Mouse (Mus musculus) heart, embryonic 15.5 days (tissue): ENCODE measurements around the gene Prox2. TPM values are rescaled to one million over a fixed set of nuclear protein-coding genes. Genes with fewer than 3 reads are reported as not detected.
"Not testable (repeated sequence)": the region's sequence is repeated elsewhere in the genome, so short reads cannot be mapped to it uniquely, and the experiment has no call there.

ENCODE experiments used
- ATAC-seq: fragments of 200-750 bp; cut with Nextera tagmentation; replicated peaks from 2 replicates; pipeline ENCODE4 v1.8.0; 2017; ENCODE audit warnings: low read depth, moderate TSS enrichment; ENCODE audit not compliant: insufficient number of reproducible peaks, insufficient read depth, low FRiP score
- H3K27ac ChIP-seq: fragments of 300-500 bp; sonication (generic); 2 replicates; pipeline ENCODE4 v1.5.1; 2015; ENCODE audit warnings: mild to moderate bottlenecking, inconsistent platforms
- H3K27me3 ChIP-seq: fragments of 300-500 bp; sonication (generic); 2 replicates; pipeline ENCODE4 v1.6.1; 2015; ENCODE audit warnings: inconsistent platforms
- H3K36me3 ChIP-seq: fragments of 300-500 bp; sonication (generic); 2 replicates; pipeline ENCODE4 v1.6.1; 2015; ENCODE audit warnings: mild to moderate bottlenecking, inconsistent platforms
- H3K4me1 ChIP-seq: fragments of 300-500 bp; sonication (generic); replicated peaks from 2 replicates; pipeline ENCODE4 v1.6.1; 2015; ENCODE audit warnings: inconsistent platforms
- H3K4me2 ChIP-seq: fragments of 300-500 bp; sonication (generic); 2 replicates; pipeline ENCODE4 v1.6.1; 2015; ENCODE audit warnings: inconsistent platforms, mild to moderate bottlenecking, moderate library complexity
- H3K4me3 ChIP-seq: fragments of 300-500 bp; sonication (generic); 2 replicates; pipeline ENCODE4 v1.5.1; 2015; ENCODE audit warnings: mild to moderate bottlenecking, inconsistent platforms
- H3K9ac ChIP-seq: fragments of 300-500 bp; sonication (generic); 2 replicates; pipeline ENCODE4 v1.6.1; 2015; ENCODE audit warnings: mild to moderate bottlenecking, inconsistent platforms
- H3K9me3 ChIP-seq: fragments of 300-500 bp; sonication (generic); replicated peaks from 2 replicates; pipeline ENCODE4 v1.6.1; 2016; ENCODE audit warnings: inconsistent platforms
- WGBS: fragments of 180-500 bp; shearing (Covaris S2); methylation state at CpG from one replicate; pipeline ENCODE4 v1.1.7; 2015; ENCODE audit warnings: mixed read lengths; 5-methylcytosine and 5-hydroxymethylcytosine counted together
- polyA plus RNA-seq: library from polyadenylated mRNA; unstranded; fragments of >200 nt; fragmentation: Nextera tagmentation; extraction: Ambion mirVana; gene quantifications from 2 replicates; pipeline ENCODE4 v1.2.1, GENCODE M21; 2015

The Prox2 gene
- polyA plus RNA-seq, 1 experiment from 2014 or later, result 2.5 TPM

- 51% methylated on average over 9 of the region's 9 CpGs for WGBS
- Histone ChIP-seq H3K4me1 (peaks cover 20% of the 10 kb centered on the region), H3K9me3 (no peaks in the 10 kb centered on the region), H3K27me3 (peaks cover 7% of the 10 kb centered on the region), H3K4me2 (no peak overlapping the region), H3K36me3 (no peaks in the 10 kb centered on the region), H3K27ac (peak overlapping the region; percentile 60), H3K9ac (no peak overlapping the region), H3K4me3 (no peak overlapping the region)
- ATAC-seq, result peak; percentile 28; the same call in 1 of the 2 replicates
Measured at GRCm38 (mm10) chr12:85145630-85146029, 35.1 kb upstream of the Prox2 start.

GRCm38 (mm10) chr12:85144821-85145220 lies 34.3 kb upstream of the Prox2 start:
- H3K9ac ChIP-seq, result no peak overlapping the region
- H3K4me1 ChIP-seq, result peaks cover 21% of the 10 kb centered on the region
- H3K27me3 ChIP-seq, result peaks cover 11% of the 10 kb centered on the region
- ATAC-seq, result no peak
- no peak overlapping the region for H3K4me3 ChIP-seq
- H3K27ac ChIP-seq, result no peak overlapping the region
- no peaks in the 10 kb centered on the region for H3K36me3 ChIP-seq
- 96% methylated on average over 4 of the region's 4 CpGs for WGBS
- H3K4me2 ChIP-seq, result no peak overlapping the region
- H3K9me3 ChIP-seq, result no peaks in the 10 kb centered on the region

- ATAC-seq, H3K9me3 ChIP-seq: not testable (repeated sequence)
- WGBS, result 51% methylated on average over 2 of the region's 2 CpGs
Measured at GRCm38 (mm10) chr12:85144276-85144675, 33.7 kb upstream of the Prox2 start.

GRCm38 (mm10) chr12:85142803-85143202 lies 32.2 kb upstream of the Prox2 start:
- peaks cover 16% of the 10 kb centered on the region for H3K27me3 ChIP-seq
- H3K36me3 ChIP-seq, result no peaks in the 10 kb centered on the region
- no peak for ATAC-seq
- 21% methylated on average over 4 of the region's 4 CpGs for WGBS
- no peaks in the 10 kb centered on the region for H3K9me3 ChIP-seq
- H3K27ac ChIP-seq, result no peak overlapping the region
- no peak overlapping the region for H3K4me3 ChIP-seq
- no peak overlapping the region for H3K4me2 ChIP-seq
- H3K4me1 ChIP-seq, result peaks cover 21% of the 10 kb centered on the region
- H3K9ac ChIP-seq, result no peak overlapping the region

More at GRCm38 (mm10) chr12:85144276-85144675, 33.7 kb upstream of the Prox2 start:
- H3K4me3 ChIP-seq, H3K36me3 ChIP-seq, H3K27ac ChIP-seq, H3K9ac ChIP-seq, H3K27me3 ChIP-seq, H3K4me2 ChIP-seq: not testable (repeated sequence)
- H3K4me1 ChIP-seq, result peaks cover 21% of the 10 kb centered on the region

- Histone ChIP-seq H3K4me2 (no peak overlapping the region), H3K36me3 (no peaks in the 10 kb centered on the region), H3K9ac (no peak overlapping the region), H3K4me3 (no peak overlapping the region), H3K4me1 (peaks cover 19% of the 10 kb centered on the region), H3K27me3 (peaks cover 16% of the 10 kb centered on the region), H3K9me3 (no peaks in the 10 kb centered on the region), H3K27ac (no peak overlapping the region)
- WGBS, result 72% methylated on average over 6 of the region's 6 CpGs
- no peak for ATAC-seq
Measured at GRCm38 (mm10) chr12:85141096-85141495, 30.5 kb upstream of the Prox2 start.

- H3K27ac ChIP-seq, result no peak overlapping the region
- peaks cover 16% of the 10 kb centered on the region for H3K27me3 ChIP-seq
- ATAC-seq, result no peak
- H3K36me3 ChIP-seq, result peaks cover 4% of the 10 kb centered on the region
- H3K4me1 ChIP-seq, result peaks cover 17% of the 10 kb centered on the region
- H3K4me2 ChIP-seq, result peak overlapping the region; percentile 3; the same call in 1 of the 2 replicates
- H3K9me3 ChIP-seq, result no peaks in the 10 kb centered on the region
- no peak overlapping the region for H3K9ac ChIP-seq
- H3K4me3 ChIP-seq, result no peak overlapping the region
- WGBS, result 31% methylated on average over 18 of the region's 18 CpGs
Measured at GRCm38 (mm10) chr12:85140036-85140701, 29.6 kb upstream of the Prox2 start.

- peaks cover 36% of the 10 kb centered on the region for H3K36me3 ChIP-seq
- H3K4me2 ChIP-seq, result no peak overlapping the region
- peaks cover 17% of the 10 kb centered on the region for H3K4me1 ChIP-seq
- no peak overlapping the region for H3K4me3 ChIP-seq
- no peaks in the 10 kb centered on the region for H3K9me3 ChIP-seq
- peaks cover 16% of the 10 kb centered on the region for H3K27me3 ChIP-seq
- WGBS, result 59% methylated on average over 4 of the region's 4 CpGs
- H3K9ac ChIP-seq, result no peak overlapping the region
- ATAC-seq, result no peak
- H3K27ac ChIP-seq, result no peak overlapping the region; the same call in 1 of the 2 replicates
Measured at GRCm38 (mm10) chr12:85136627-85137026, 26.1 kb upstream of the Prox2 start.

GRCm38 (mm10) chr12:85135513-85136470 lies 25.2 kb upstream of the Prox2 start:
- no peak overlapping the region for H3K4me2 ChIP-seq
- ATAC-seq, result peak; percentile 38; the same call in 1 of the 2 replicates
- H3K4me1 ChIP-seq, result peaks cover 17% of the 10 kb centered on the region
- peak overlapping the region; percentile 22; the same call in 1 of the 2 replicates for H3K27ac ChIP-seq
- peaks cover 44% of the 10 kb centered on the region for H3K36me3 ChIP-seq
- WGBS, result 65% methylated on average over 19 of the region's 19 CpGs
- H3K9ac ChIP-seq, result no peak overlapping the region
- H3K9me3 ChIP-seq, result no peaks in the 10 kb centered on the region
- H3K4me3 ChIP-seq, result no peak overlapping the region
- H3K27me3 ChIP-seq, result peaks cover 13% of the 10 kb centered on the region

GRCm38 (mm10) chr12:85134043-85134794 lies 23.7 kb upstream of the Prox2 start:
- 69% methylated on average over 8 of the region's 8 CpGs for WGBS
- ATAC-seq, result no peak
- no peaks in the 10 kb centered on the region for H3K9me3 ChIP-seq
- no peak overlapping the region for H3K9ac ChIP-seq
- H3K4me3 ChIP-seq, result no peak overlapping the region
- peaks cover 60% of the 10 kb centered on the region for H3K36me3 ChIP-seq
- no peak overlapping the region for H3K27ac ChIP-seq
- peaks cover 14% of the 10 kb centered on the region for H3K4me1 ChIP-seq
- H3K27me3 ChIP-seq, result peaks cover 5% of the 10 kb centered on the region
- no peak overlapping the region for H3K4me2 ChIP-seq

- 86% methylated on average over 6 of the region's 6 CpGs for WGBS
- peaks cover 11% of the 10 kb centered on the region for H3K4me1 ChIP-seq
Measured at GRCm38 (mm10) chr12:85131361-85131760, 20.8 kb upstream of the Prox2 start.

More at GRCm38 (mm10) chr12:85131361-85131760, 20.8 kb upstream of the Prox2 start:
- Histone ChIP-seq H3K4me2 (no peak overlapping the region), H3K36me3 (peaks cover 86% of the 10 kb centered on the region), H3K9ac (no peak overlapping the region), H3K4me3 (no peak overlapping the region), H3K27ac (no peak overlapping the region), H3K9me3 (no peaks in the 10 kb centered on the region), H3K27me3 (no peaks in the 10 kb centered on the region)
- no peak for ATAC-seq
